Mouse (Mus musculus) ES-E14 (cell line): ENCODE measurements around the gene Vmn1r1.

ENCODE experiments used
- CHD2 ChIP-seq: IDR thresholded peaks from 2 replicates; pipeline ENCODE4 v1.6.1; 2014; ENCODE audit warnings: mild to moderate bottlenecking, low read depth, low read length, inconsistent platforms
- MAFK ChIP-seq: IDR thresholded peaks from 2 replicates; pipeline ENCODE4 v1.6.1; 2014; ENCODE audit warnings: mild to moderate bottlenecking, low read depth, low read length, inconsistent platforms; ENCODE audit not compliant: insufficient read depth
- ZC3H11A ChIP-seq: IDR thresholded peaks from 2 replicates; pipeline ENCODE4 v1.6.1; 2012; ENCODE audit warnings: low read depth, mild to moderate bottlenecking, inconsistent platforms, low read length, borderline replicate concordance

- TF ChIP-seq MAFK (no peak), ZC3H11A (no peak), CHD2 (no peak)
Observed at GRCm38 (mm10) chr1:182192581-182192980, 28.3 kb upstream of the Vmn1r1 start.
